Mouse (Mus musculus): ENCODE measurements around the gene Flot2. TPM values are rescaled to one million over a fixed set of nuclear protein-coding genes. Genes with fewer than 3 reads are reported as not detected.

Gene Flot2
- polyA plus RNA-seq, 1 experiment from 2014 or later = 25.9 TPM

- peaks cover 20% of the 10 kb centered on the region for H3K36me3 ChIP-seq (replicated peaks; ENCODE audit: insufficient read depth, low read length)
- H3K27me3 ChIP-seq (ENCODE audit: insufficient read depth, low read length) = no peaks in the 10 kb centered on the region
- TF ChIP-seq CTCF (IDR thresholded peaks at IDR 0.05; ENCODE audit: low read depth) (no peak), EP300 (IDR thresholded peaks at IDR 0.05; ENCODE audit: low read depth) (no peak)
- H3K4me1 ChIP-seq (ENCODE audit: insufficient read depth) = peaks cover 29% of the 10 kb centered on the region
- H3K9me3 ChIP-seq (ENCODE audit: low read length) = no peaks in the 10 kb centered on the region
- peak overlapping the region; percentile 76 for H3K4me2 ChIP-seq (ENCODE audit: low read depth, low read length)
- H3K4me3 ChIP-seq (ENCODE audit: low read depth, low read length) = peak overlapping the region; percentile 3; the same call in 1 of the 2 replicates
- ATAC-seq = no peak
- 39% methylated on average over 5 of the region's 5 CpGs for WGBS (ENCODE audit: insufficient replicate concordance)
- peak overlapping the region; percentile 97 for H3K27ac ChIP-seq (ENCODE audit: low read depth)
- peak; percentile 24 for DNase-seq
- H3K9ac ChIP-seq (replicated peaks) = peak overlapping the region; percentile 83
Observed at GRCm38 (mm10) chr11:78069130-78069529, 31.4 kb downstream of the Flot2 start.

- H3K4me3 ChIP-seq (ENCODE audit: low read depth, low read length) = peak overlapping the region; percentile 3; the same call in 1 of the 2 replicates
- peak overlapping the region; percentile 83 for H3K9ac ChIP-seq (replicated peaks)
- WGBS (ENCODE audit: insufficient replicate concordance) = 39% methylated on average over 6 of the region's 6 CpGs
- TF ChIP-seq CTCF (IDR thresholded peaks at IDR 0.05; ENCODE audit: low read depth) = no peak
- TF ChIP-seq EP300 (IDR thresholded peaks at IDR 0.05; ENCODE audit: low read depth) = peak; percentile 100
- H3K27me3 ChIP-seq (ENCODE audit: insufficient read depth, low read length) = no peaks in the 10 kb centered on the region
- H3K9me3 ChIP-seq (ENCODE audit: low read length) = no peaks in the 10 kb centered on the region
- peaks cover 25% of the 10 kb centered on the region for H3K36me3 ChIP-seq (replicated peaks; ENCODE audit: insufficient read depth, low read length)
- peak overlapping the region; percentile 97 for H3K27ac ChIP-seq (ENCODE audit: low read depth)
- H3K4me1 ChIP-seq (ENCODE audit: insufficient read depth) = peaks cover 29% of the 10 kb centered on the region
- peak; percentile 80 for ATAC-seq
- H3K4me2 ChIP-seq (ENCODE audit: low read depth, low read length) = peak overlapping the region; percentile 76
- peak; percentile 80 for DNase-seq
Observed at GRCm38 (mm10) chr11:78069646-78070045, 31.9 kb downstream of the Flot2 start.

DNA sequence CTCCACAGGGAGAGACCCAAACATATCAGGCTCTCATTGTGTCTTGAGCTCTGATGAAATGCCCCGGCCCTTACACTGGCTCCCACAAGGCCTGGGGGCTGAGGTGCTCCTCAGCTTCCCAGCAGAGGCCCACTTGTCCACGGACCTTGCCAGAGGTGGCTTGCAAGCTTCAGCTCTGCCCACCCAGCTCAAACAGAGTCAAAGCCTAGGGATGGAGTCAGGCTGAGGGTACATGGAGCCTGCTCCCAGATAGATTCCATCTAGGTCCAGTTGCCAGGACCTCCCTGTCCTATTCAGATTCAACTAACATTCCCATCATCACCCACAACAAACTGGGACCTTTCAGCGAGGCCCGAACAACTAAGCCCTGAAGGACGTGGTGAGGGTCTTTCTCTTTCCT, 34.2 kb downstream of the Flot2 start:
- Histone ChIP-seq H3K9ac (replicated peaks) (peak overlapping the region; percentile 83), H3K36me3 (replicated peaks; ENCODE audit: insufficient read depth, low read length) (peaks cover 39% of the 10 kb centered on the region), H3K27me3 (ENCODE audit: insufficient read depth, low read length) (no peaks in the 10 kb centered on the region), H3K4me3 (ENCODE audit: low read depth, low read length) (peak overlapping the region; percentile 68), H3K4me1 (ENCODE audit: insufficient read depth) (peaks cover 20% of the 10 kb centered on the region), H3K4me2 (ENCODE audit: low read depth, low read length) (peak overlapping the region; percentile 76), H3K27ac (ENCODE audit: low read depth) (peak overlapping the region; percentile 97), H3K9me3 (ENCODE audit: low read length) (no peaks in the 10 kb centered on the region)
- DNase-seq (peak; percentile 16), ATAC-seq (no peak)
- no peak for TF ChIP-seq CTCF (IDR thresholded peaks at IDR 0.05; ENCODE audit: low read depth)
- TF ChIP-seq EP300 (IDR thresholded peaks at IDR 0.05; ENCODE audit: low read depth) = no peak
- 60% methylated on average over 5 of the region's 5 CpGs for WGBS (ENCODE audit: insufficient replicate concordance)

- Histone ChIP-seq H3K9ac (replicated peaks) (peak overlapping the region; percentile 83), H3K4me1 (ENCODE audit: insufficient read depth) (peaks cover 14% of the 10 kb centered on the region; the same call in 1 of the 2 replicates), H3K4me2 (ENCODE audit: low read depth, low read length) (peak overlapping the region; percentile 76), H3K4me3 (ENCODE audit: low read depth, low read length) (peak overlapping the region; percentile 68), H3K27me3 (ENCODE audit: insufficient read depth, low read length) (no peaks in the 10 kb centered on the region), H3K9me3 (ENCODE audit: low read length) (no peaks in the 10 kb centered on the region), H3K27ac (ENCODE audit: low read depth) (peak overlapping the region; percentile 97), H3K36me3 (replicated peaks; ENCODE audit: insufficient read depth, low read length) (peaks cover 42% of the 10 kb centered on the region)
- peak; percentile 86 for DNase-seq
- peak; percentile 46 for ATAC-seq
- WGBS (ENCODE audit: insufficient replicate concordance) = 29% methylated on average over 6 of the region's 6 CpGs
- TF ChIP-seq CTCF (IDR thresholded peaks at IDR 0.05; ENCODE audit: low read depth) (no peak), EP300 (IDR thresholded peaks at IDR 0.05; ENCODE audit: low read depth) (peak; percentile 89)
Observed at GRCm38 (mm10) chr11:78072425-78073130, 34.8 kb downstream of the Flot2 start.

DNA sequence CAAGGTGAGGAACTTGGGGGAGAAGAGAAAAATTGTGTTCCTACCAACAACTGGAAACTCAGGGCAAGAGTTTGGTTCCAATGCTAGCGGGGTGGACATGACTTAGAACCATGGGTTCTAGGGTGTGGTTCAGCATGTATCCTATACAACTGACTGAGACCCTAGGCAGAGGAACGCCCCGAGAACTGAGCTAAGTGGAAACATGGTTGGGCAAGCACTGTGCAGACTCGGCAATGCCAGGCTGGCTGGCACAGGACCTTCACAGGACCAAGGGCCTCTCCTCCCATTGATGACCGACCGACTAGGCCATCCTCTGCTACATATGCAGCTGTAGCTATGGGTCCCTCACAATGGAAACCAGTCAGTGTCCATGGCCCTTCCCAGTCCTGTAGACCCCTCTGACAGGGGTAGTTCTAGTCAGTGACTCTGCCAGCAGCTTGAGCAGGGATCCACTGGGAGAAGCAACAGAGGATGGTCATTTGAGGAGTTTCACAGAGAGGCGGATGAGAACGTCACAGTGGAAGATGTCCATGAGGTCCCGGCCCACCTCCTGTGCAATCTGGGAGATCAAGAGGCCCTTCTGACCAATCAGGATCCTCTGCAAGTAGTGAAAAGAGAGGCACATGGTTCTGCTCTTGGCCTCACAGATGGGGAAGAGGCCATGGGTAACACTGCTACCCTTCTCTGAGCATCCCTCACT, 36.0 kb downstream of the Flot2 start:
- Histone ChIP-seq H3K36me3 (replicated peaks; ENCODE audit: insufficient read depth, low read length) (peaks cover 48% of the 10 kb centered on the region), H3K9ac (replicated peaks) (peak overlapping the region; percentile 83), H3K4me3 (ENCODE audit: low read depth, low read length) (peak overlapping the region; percentile 68), H3K27me3 (ENCODE audit: insufficient read depth, low read length) (no peaks in the 10 kb centered on the region), H3K9me3 (ENCODE audit: low read length) (no peaks in the 10 kb centered on the region), H3K27ac (ENCODE audit: low read depth) (peak overlapping the region; percentile 97), H3K4me1 (ENCODE audit: insufficient read depth) (peaks cover 11% of the 10 kb centered on the region; the same call in 1 of the 2 replicates), H3K4me2 (ENCODE audit: low read depth, low read length) (peak overlapping the region; percentile 76)
- TF ChIP-seq EP300 (IDR thresholded peaks at IDR 0.05; ENCODE audit: low read depth) (no peak; the same call in 1 of the 2 replicates), CTCF (IDR thresholded peaks at IDR 0.05; ENCODE audit: low read depth) (no peak)
- peak; percentile 45 for DNase-seq
- 65% methylated on average over 9 of the region's 9 CpGs for WGBS (ENCODE audit: insufficient replicate concordance)
- peak; percentile 6 for ATAC-seq

DNA sequence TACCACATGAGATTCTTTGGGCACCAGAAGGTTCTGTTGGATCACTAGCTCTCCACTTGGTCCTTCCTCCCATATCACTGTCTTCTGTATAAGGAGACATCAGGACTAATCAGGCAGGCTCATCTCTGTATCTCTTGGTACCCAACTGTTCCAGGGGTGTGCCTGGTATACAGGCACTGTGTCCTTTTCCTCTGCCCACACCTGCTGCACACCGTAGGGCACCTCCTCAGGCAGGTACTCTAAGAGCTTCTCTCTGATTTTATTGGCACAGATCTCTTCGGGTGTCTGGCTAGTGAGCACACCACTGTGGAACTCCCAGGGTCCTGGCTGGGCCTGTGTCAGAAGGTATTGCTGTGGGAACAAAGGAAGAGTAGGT, 36.5 kb downstream of the Flot2 start:
- ATAC-seq = peak; percentile 1; the same call in 1 of the 2 replicates
- peak overlapping the region; percentile 76 for H3K4me2 ChIP-seq (ENCODE audit: low read depth, low read length)
- no peak for DNase-seq
- peak overlapping the region; percentile 83 for H3K9ac ChIP-seq (replicated peaks)
- 75% methylated on average over 2 of the region's 2 CpGs for WGBS (ENCODE audit: insufficient replicate concordance)
- H3K4me1 ChIP-seq (ENCODE audit: insufficient read depth) = peaks cover 15% of the 10 kb centered on the region; the same call in 1 of the 2 replicates
- H3K27me3 ChIP-seq (ENCODE audit: insufficient read depth, low read length) = no peaks in the 10 kb centered on the region
- H3K9me3 ChIP-seq (ENCODE audit: low read length) = no peaks in the 10 kb centered on the region
- H3K27ac ChIP-seq (ENCODE audit: low read depth) = peak overlapping the region; percentile 97
- TF ChIP-seq EP300 (IDR thresholded peaks at IDR 0.05; ENCODE audit: low read depth) (peak; percentile 47; the same call in 1 of the 2 replicates), CTCF (IDR thresholded peaks at IDR 0.05; ENCODE audit: low read depth) (no peak)
- H3K4me3 ChIP-seq (ENCODE audit: low read depth, low read length) = peak overlapping the region; percentile 68
- H3K36me3 ChIP-seq (replicated peaks; ENCODE audit: insufficient read depth, low read length) = peaks cover 48% of the 10 kb centered on the region

Measured in liver, postnatal 0 days (tissue).